ENCODE assay signal across 14 mouse cellular contexts in genomic region chr11:94773851-94774250, GRCm38 (mm10). TPM values are rescaled to one million over a fixed set of nuclear protein-coding genes. Genes with fewer than 3 reads are reported as not detected.
DNase-seq lines count a peak whose midpoint lies in the region; ATAC-seq lines count a peak whose summit lies in the region.
"Had no signal": no experiment of that assay in that cellular context is flagged by ENCODE, and none has a peak within 500 bp of the region (broad histone marks: within the 10 kb centered on the region; RNA-seq: fewer than 3 reads in every experiment).

No protein-coding gene starts in this region.

- no peak overlapping the region for H3K4me3 ChIP-seq in midbrain, embryonic 10.5 days
- H3K4me3 ChIP-seq: embryonic facial prominence, embryonic 15.5 days; hindbrain, embryonic 10.5 days had no signal

- H3K9me3 ChIP-seq in midbrain, embryonic 10.5 days (replicated peaks), result no peaks in the 10 kb centered on the region
- H3K9me3 ChIP-seq: embryonic facial prominence, embryonic 15.5 days; hindbrain, embryonic 10.5 days had no signal

- H3K27me3 ChIP-seq in midbrain, embryonic 10.5 days (ENCODE audit: low read depth, poor library complexity, severe bottlenecking), result no peaks in the 10 kb centered on the region
- H3K27me3 ChIP-seq: embryonic facial prominence, embryonic 15.5 days had no signal

- DNase-seq in heart, postnatal 4 days, result peak; percentile 5
- DNase-seq in heart, postnatal 25 days (ENCODE audit: low spot score), result no peak
- DNase-seq in retina, embryonic 14.5 days (ENCODE audit: low spot score), result peak; percentile 13
- DNase-seq in retina, postnatal 1 day, result no peak
- DNase-seq in thymus, postnatal 25 days, result peak; percentile 22
- no peak for DNase-seq in layer of hippocampus, adult 18-20 months (ENCODE audit: low spot score in 2 of 2)
- no peak for DNase-seq in midbrain, embryonic 10.5 days (ENCODE audit: low spot score)
- DNase-seq: layer of hippocampus, postnatal 36 days; lung, adult 2 months; right cerebral cortex, postnatal 14 days had no signal

- H3K36me3 ChIP-seq in midbrain, embryonic 10.5 days, result no peaks in the 10 kb centered on the region
- H3K36me3 ChIP-seq: embryonic facial prominence, embryonic 15.5 days; hindbrain, embryonic 10.5 days had no signal

- 77% methylated on average over 1 of the region's 1 CpGs for WGBS in midbrain, embryonic 10.5 days

- no peaks in the 10 kb centered on the region for H3K4me1 ChIP-seq in midbrain, embryonic 10.5 days
- H3K4me1 ChIP-seq: embryonic facial prominence, embryonic 15.5 days; hindbrain, embryonic 10.5 days had no signal

- no peak overlapping the region for H3K27ac ChIP-seq in midbrain, embryonic 10.5 days (replicated peaks)
- H3K27ac ChIP-seq: embryonic facial prominence, embryonic 15.5 days; hindbrain, embryonic 10.5 days had no signal

- peak; percentile 48; the same call in 1 of the 2 replicates for ATAC-seq in granulocyte monocyte progenitor cell, adult 5-6 weeks (replicated peaks; ENCODE audit: poor library complexity, severe bottlenecking)

- intact Hi-C loops in heart, postnatal 25 days (cut with DNase I), result no loop called here

RNA-seq across cellular contexts. Expression of gene Tmem92, which starts 8.7 kb away (rescaled TPM):
- not detected for total RNA-seq in heart, postnatal 4 days (2021)
- total RNA-seq in heart, postnatal 25 days (2021), result not detected
- total RNA-seq in granulocyte monocyte progenitor cell, adult 5-6 weeks (2014; fragmentation: Nextera tagmentation), result not detected in 2 replicates
- not detected in 2 replicates for total RNA-seq in granulocyte monocyte progenitor cell, adult 5-6 weeks (2017)
- total RNA-seq in layer of hippocampus, adult 18-20 months (2021), result not detected
- not detected in 2 replicates for polyA plus RNA-seq in midbrain, embryonic 10.5 days (2016; fragmentation: Nextera tagmentation; extraction: Ambion mirVana)
- total RNA-seq: gastrocnemius, adult 18-20 months; layer of hippocampus, postnatal 36 days had no signal
- polyA plus RNA-seq: embryonic facial prominence, embryonic 15.5 days; hindbrain, embryonic 10.5 days; lung, adult 2 months had no signal

RNA-seq across cellular contexts. Expression of gene Cdc34b, which starts 32.3 kb away (rescaled TPM):
- 1 to 10 TPM in 1 of 2 experiments, under 1 TPM in 1; 0.97 to 1.4 TPM for total RNA-seq in heart, postnatal 4 days (2021)
- total RNA-seq in heart, postnatal 25 days (2021), result under 1 TPM; 0.59 to 0.86 TPM
- total RNA-seq in granulocyte monocyte progenitor cell, adult 5-6 weeks (2014; fragmentation: Nextera tagmentation), result not detected in 2 replicates
- not detected in 2 replicates for total RNA-seq in granulocyte monocyte progenitor cell, adult 5-6 weeks (2017)
- under 1 TPM in 1 of 2 experiments, not detected in 1; 0.37 TPM for total RNA-seq in layer of hippocampus, adult 18-20 months (2021)
- polyA plus RNA-seq in midbrain, embryonic 10.5 days (2016; fragmentation: Nextera tagmentation; extraction: Ambion mirVana), result 0.20 and 0.32 TPM in 2 replicates
- polyA plus RNA-seq: embryonic facial prominence, embryonic 15.5 days had no signal

Comparison
In these comparisons a context has a peak if more than half of its experiments do, and no peak if none do; other contexts are left out.
1. DNase-seq: peak in heart, postnatal 4 days (single experiment), retina, embryonic 14.5 days (single experiment) and thymus, postnatal 25 days (single experiment); none in heart, postnatal 25 days (single experiment), retina, postnatal 1 day (single experiment), layer of hippocampus, adult 18-20 months (0 of 2) and midbrain, embryonic 10.5 days (single experiment).